Mouse (Mus musculus) heart, postnatal 0 days (tissue): Measurements from ENCODE around the gene Smim17.

Experiments
- CTCF ChIP-seq: IDR thresholded peaks from 2 replicates; pipeline ENCODE4 v1.5.1; 2016; ENCODE audit warnings: antibody characterized with exemption, control low read depth, low read depth
- EP300 ChIP-seq: IDR thresholded peaks from 2 replicates; pipeline ENCODE4 v1.6.1; 2016; ENCODE audit warnings: antibody characterized with exemption, low read depth

GRCm38 (mm10) chr7:6397996-6398975, at the start of gene Smim17:
- no peak for TF ChIP-seq CTCF
- TF ChIP-seq EP300, result no peak
